Comparison of ENCODE assay signal across 36 mouse cellular contexts in genomic region chr10:69155428-69156175, GRCm38 (mm10). TPM values are rescaled to one million over a fixed set of nuclear protein-coding genes. Genes with fewer than 3 reads are reported as not detected.
DNase-seq lines count a peak whose midpoint lies in the region; ATAC-seq and TF ChIP-seq lines count a peak whose summit lies in the region.
"Had no signal": no experiment of that assay in that cellular context is flagged by ENCODE, and none has a peak within 500 bp of the region (broad histone marks: within the 10 kb centered on the region; RNA-seq: fewer than 3 reads in every experiment).

No protein-coding gene starts in this region.

- TF ChIP-seq CTCF in cortical plate, adult 2 months (IDR thresholded peaks at IDR 0.05; ENCODE audit: extremely low read depth, insufficient read depth, low read length): no peak

- H3K9ac ChIP-seq in embryonic facial prominence, embryonic 14.5 days (ENCODE audit: low read depth, low read length): no peak overlapping the region
- H3K9ac ChIP-seq: embryonic facial prominence, embryonic 12.5 days; hindbrain, embryonic 12.5 days; intestine, embryonic 15.5 days; limb, embryonic 13.5 days; liver, embryonic 13.5 days; midbrain, embryonic 12.5 days; neural tube, embryonic 13.5 days had no signal

- H3K4me1 ChIP-seq in embryonic facial prominence, embryonic 14.5 days (ENCODE audit: control insufficient read depth, insufficient read depth, low read length): peaks cover 9% of the 10 kb centered on the region
- no peaks in the 10 kb centered on the region for H3K4me1 ChIP-seq in embryonic facial prominence, embryonic 10.5 days
- peaks cover 2% of the 10 kb centered on the region; the same call in 1 of the 2 replicates for H3K4me1 ChIP-seq in cortical plate, adult 2 months (ENCODE audit: control insufficient read depth, insufficient read depth, low read length)
- H3K4me1 ChIP-seq: forebrain, embryonic 10.5 days; hindbrain, embryonic 12.5 days; liver, embryonic 13.5 days; megakaryocyte, embryonic 14.5 days; midbrain, embryonic 12.5 days had no signal

- H3K27ac ChIP-seq in embryonic facial prominence, embryonic 14.5 days (replicated peaks; ENCODE audit: low read depth, low read length): 0 out of 2 replicates have a peak overlapping the region, but pooled peaks have one; percentile 8
- no peak overlapping the region for H3K27ac ChIP-seq in embryonic facial prominence, embryonic 10.5 days (replicated peaks)
- peak overlapping the region; percentile 83; the same call in 1 of the 2 replicates for H3K27ac ChIP-seq in cortical plate, adult 2 months (ENCODE audit: insufficient read depth, low read length)
- H3K27ac ChIP-seq: embryonic facial prominence, embryonic 12.5 days; forebrain, embryonic 10.5 days; gastrocnemius, adult 2 months; hindbrain, embryonic 12.5 days; hindbrain, postnatal 0 days; intestine, embryonic 15.5 days; limb, embryonic 13.5 days; liver, embryonic 13.5 days; midbrain, embryonic 12.5 days; neural tube, embryonic 13.5 days had no signal

- no peak for ATAC-seq in embryonic facial prominence, embryonic 14.5 days (ENCODE audit: low read depth)
- ATAC-seq: activated CD4-positive, CD25-positive, alpha-beta regulatory T cell, adult 4 months; hindbrain, postnatal 0 days; lung, postnatal 0 days had no signal

- no peak for DNase-seq in embryonic facial prominence, embryonic 14.5 days (ENCODE audit: low spot score)
- no peak for DNase-seq in embryonic facial prominence, embryonic 10.5 days (ENCODE audit: low spot score)
- DNase-seq in kidney, postnatal 36 days: peak; percentile 21 to 37
- DNase-seq in kidney, adult 8-10 months: no peak
- DNase-seq in retina, postnatal 1 day: peak; percentile 17
- no peak for DNase-seq in retina, embryonic 14.5 days (ENCODE audit: low spot score)
- no peak for DNase-seq in thymus, postnatal 0 days (ENCODE audit: low spot score)
- DNase-seq: adrenal gland, adult 2 months; adrenal gland, postnatal 36 days; cerebellum, adult 8-10 months; cerebellum, postnatal 25 days; gastrocnemius, adult 2 months; gastrocnemius, postnatal 36 days; heart, adult 18-20 months; heart, postnatal 36 days; kidney, postnatal 14 days; layer of hippocampus, postnatal 36 days; liver, embryonic 13.5 days; lung, adult 18-20 months; lung, postnatal 4 days; thymus, postnatal 25 days had no signal

- H3K36me3 ChIP-seq in embryonic facial prominence, embryonic 14.5 days (ENCODE audit: control insufficient read depth, insufficient read depth, low read length): no peaks in the 10 kb centered on the region
- H3K36me3 ChIP-seq in embryonic facial prominence, embryonic 10.5 days (replicated peaks): no peaks in the 10 kb centered on the region
- H3K36me3 ChIP-seq: embryonic facial prominence, embryonic 12.5 days; forebrain, embryonic 10.5 days; hindbrain, embryonic 12.5 days; intestine, embryonic 15.5 days; limb, embryonic 13.5 days; liver, embryonic 13.5 days; midbrain, embryonic 12.5 days; neural tube, embryonic 13.5 days had no signal

- TF ChIP-seq POLR2A in cortical plate, adult 2 months (IDR thresholded peaks at IDR 0.05; ENCODE audit: extremely low read depth, insufficient read depth, low read length): no peak

- no peaks in the 10 kb centered on the region for H3K9me3 ChIP-seq in embryonic facial prominence, embryonic 14.5 days (ENCODE audit: control insufficient read depth, low read length)
- H3K9me3 ChIP-seq in embryonic facial prominence, embryonic 10.5 days: no peaks in the 10 kb centered on the region
- H3K9me3 ChIP-seq: embryonic facial prominence, embryonic 12.5 days; forebrain, embryonic 10.5 days; hindbrain, embryonic 12.5 days; intestine, embryonic 15.5 days; limb, embryonic 13.5 days; liver, embryonic 13.5 days; midbrain, embryonic 12.5 days; neural tube, embryonic 13.5 days had no signal

- no peak overlapping the region for H3K4me2 ChIP-seq in embryonic facial prominence, embryonic 14.5 days (ENCODE audit: low read depth, low read length)
- H3K4me2 ChIP-seq: embryonic facial prominence, embryonic 12.5 days; heart, embryonic 11.5 days; hindbrain, embryonic 12.5 days; intestine, embryonic 15.5 days; limb, embryonic 13.5 days; liver, embryonic 13.5 days; midbrain, embryonic 12.5 days; neural tube, embryonic 13.5 days had no signal

- 80% methylated on average over 10 of the region's 10 CpGs for WGBS in embryonic facial prominence, embryonic 14.5 days
- 85% methylated on average over 10 of the region's 10 CpGs for WGBS in embryonic facial prominence, embryonic 10.5 days

- no peaks in the 10 kb centered on the region for H3K27me3 ChIP-seq in embryonic facial prominence, embryonic 14.5 days (replicated peaks; ENCODE audit: control insufficient read depth, insufficient read depth, low read length)
- H3K27me3 ChIP-seq in embryonic facial prominence, embryonic 10.5 days (replicated peaks; ENCODE audit: low read depth, poor library complexity, severe bottlenecking): no peaks in the 10 kb centered on the region
- H3K27me3 ChIP-seq: CH12.LX; embryonic facial prominence, embryonic 12.5 days; hindbrain, embryonic 12.5 days; intestine, embryonic 15.5 days; limb, embryonic 13.5 days; liver, embryonic 13.5 days; megakaryocyte, embryonic 14.5 days; midbrain, embryonic 12.5 days; neural tube, embryonic 13.5 days had no signal

- no peak overlapping the region for H3K4me3 ChIP-seq in embryonic facial prominence, embryonic 14.5 days (ENCODE audit: low read depth, low read length)
- H3K4me3 ChIP-seq in embryonic facial prominence, embryonic 10.5 days: no peak overlapping the region
- no peak overlapping the region for H3K4me3 ChIP-seq in cortical plate, adult 2 months (ENCODE audit: insufficient read depth, low read length)
- H3K4me3 ChIP-seq: embryonic facial prominence, embryonic 12.5 days; forebrain, embryonic 10.5 days; gastrocnemius, adult 2 months; hindbrain, embryonic 12.5 days; intestine, embryonic 15.5 days; limb, embryonic 13.5 days; liver, embryonic 13.5 days; megakaryocyte, embryonic 14.5 days; midbrain, embryonic 12.5 days; myocyte; neural tube, embryonic 13.5 days had no signal

RNA-seq across cellular contexts. Expression of gene Rhobtb1, which starts 4.4 kb away (rescaled TPM):
- polyA plus RNA-seq in embryonic facial prominence, embryonic 14.5 days (2014; fragmentation: Nextera tagmentation; extraction: Ambion mirVana): 27.7 and 28.0 TPM in 2 replicates
- 17.1 and 19.3 TPM in 2 replicates for polyA plus RNA-seq in embryonic facial prominence, embryonic 10.5 days (2016; fragmentation: Nextera tagmentation; extraction: Ambion mirVana)
- polyA plus RNA-seq in cortical plate, adult 2 months (2012; rRNA removed): 4.6 and 4.7 TPM in 2 replicates
- 3.4 and 4.9 TPM in 2 replicates for polyA plus RNA-seq in thymus, postnatal 0 days (2015; fragmentation: Nextera tagmentation; extraction: Ambion mirVana)
- polyA plus RNA-seq: activated CD4-positive, CD25-positive, alpha-beta regulatory T cell, adult 4 months had no signal

RNA-seq across cellular contexts. Expression of gene A930033H14Rik, which starts 57.3 kb away (rescaled TPM):
- polyA plus RNA-seq in embryonic facial prominence, embryonic 14.5 days (2014; fragmentation: Nextera tagmentation; extraction: Ambion mirVana): 2.5 and 3.1 TPM in 2 replicates
- 1.2 and 1.4 TPM in 2 replicates for polyA plus RNA-seq in embryonic facial prominence, embryonic 10.5 days (2016; fragmentation: Nextera tagmentation; extraction: Ambion mirVana)
- polyA plus RNA-seq in cortical plate, adult 2 months (2012; rRNA removed): 1.9 and 2.1 TPM in 2 replicates
- polyA plus RNA-seq in thymus, postnatal 0 days (2015; fragmentation: Nextera tagmentation; extraction: Ambion mirVana): 0.36 TPM in 2 replicates
- polyA plus RNA-seq: activated CD4-positive, CD25-positive, alpha-beta regulatory T cell, adult 4 months had no signal

Comparison
In these comparisons a context has a peak if more than half of its experiments do, and no peak if none do; other contexts are left out.
1. DNase-seq: peak in kidney, postnatal 36 days (2 of 2) and retina, postnatal 1 day (single experiment); none in embryonic facial prominence, embryonic 14.5 days (single experiment), embryonic facial prominence, embryonic 10.5 days (single experiment), kidney, adult 8-10 months (0 of 2), retina, embryonic 14.5 days (single experiment) and thymus, postnatal 0 days (single experiment).